Mouse (Mus musculus) lung, postnatal 14 days (tissue): ENCODE measurements around the gene Ift57.

Experiments used
- DNase-seq: peaks from one replicate; pipeline ENCODE4 v3.0.0; 2021

Ift57 gene

GRCm38 (mm10) chr16:49796271-49796670 is 97.2 kb downstream of the Ift57 start:
- DNase-seq, result no peak

DNA sequence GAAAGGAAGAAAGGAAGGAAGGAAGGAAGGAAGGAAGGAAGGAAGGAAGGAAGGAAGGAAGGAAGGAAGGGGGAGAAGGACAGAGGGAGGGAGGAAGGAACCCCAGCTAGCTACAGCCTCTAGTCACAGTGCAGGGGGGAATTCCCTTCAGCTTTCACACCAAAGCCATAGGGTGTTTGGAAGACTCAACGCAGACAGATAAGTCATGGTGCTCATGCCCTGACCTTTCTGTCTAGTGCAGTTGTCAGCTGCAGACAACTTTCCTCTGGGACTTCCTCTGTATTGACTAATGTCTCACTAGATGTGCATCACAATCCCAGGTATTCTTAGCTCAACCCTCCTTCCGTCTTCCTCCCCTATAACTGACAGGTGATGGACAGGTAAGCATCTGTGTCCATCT is 97.9 kb downstream of the Ift57 start:
- no peak for DNase-seq

- no peak for DNase-seq
Observed at GRCm38 (mm10) chr16:49798790-49799189, 99.8 kb downstream of the Ift57 start.

DNA sequence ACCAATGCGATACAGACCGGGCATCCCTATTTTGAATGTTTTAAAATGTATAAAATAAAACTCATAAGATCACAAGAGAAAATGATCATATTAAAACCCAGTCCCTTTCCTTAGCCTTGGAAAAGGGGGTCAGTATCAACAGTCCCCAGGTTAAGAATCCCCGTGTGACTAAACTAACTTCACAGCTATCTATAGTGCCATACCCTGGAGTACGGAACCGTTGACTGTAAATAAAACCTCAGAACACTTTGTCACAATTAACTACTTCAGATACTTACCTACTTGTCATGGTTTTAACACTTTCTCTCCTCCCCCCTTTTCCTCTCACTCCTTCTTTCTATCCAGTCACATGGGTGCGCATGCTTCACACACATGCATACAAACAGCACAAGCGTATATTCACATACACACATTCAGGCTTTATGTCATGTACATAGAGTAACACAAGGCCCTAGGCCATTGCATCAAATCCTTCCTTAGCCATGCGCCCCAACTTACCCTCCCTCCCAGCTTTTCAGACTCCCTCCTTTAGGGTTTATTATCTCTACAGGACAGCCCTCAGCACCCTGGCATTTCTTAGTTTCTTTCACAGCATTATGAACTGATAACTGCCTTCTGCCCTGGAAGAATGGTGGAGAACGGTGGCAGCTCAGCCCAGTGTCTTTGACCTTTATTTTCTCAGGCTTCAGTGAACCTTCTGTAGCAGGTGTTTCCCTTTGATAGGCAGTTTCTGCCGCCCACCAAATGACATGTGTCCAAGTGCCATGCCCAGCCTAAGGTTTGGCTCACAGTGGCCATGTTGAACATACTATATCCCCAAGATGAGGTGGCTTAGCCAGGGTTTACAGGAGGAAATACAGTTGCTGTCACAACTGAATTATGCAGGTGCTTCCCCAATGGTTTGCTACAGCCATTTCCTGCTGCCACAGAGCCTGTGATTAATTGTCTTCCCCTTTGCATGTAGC is 100.8 kb downstream of the Ift57 start, which contains the start of gene Cd47:
TSS of gene Cd47 (plus strand) at position 937 of the 965 bp plus-strand sequence.
- DNase-seq, result peak; percentile 16

DNA sequence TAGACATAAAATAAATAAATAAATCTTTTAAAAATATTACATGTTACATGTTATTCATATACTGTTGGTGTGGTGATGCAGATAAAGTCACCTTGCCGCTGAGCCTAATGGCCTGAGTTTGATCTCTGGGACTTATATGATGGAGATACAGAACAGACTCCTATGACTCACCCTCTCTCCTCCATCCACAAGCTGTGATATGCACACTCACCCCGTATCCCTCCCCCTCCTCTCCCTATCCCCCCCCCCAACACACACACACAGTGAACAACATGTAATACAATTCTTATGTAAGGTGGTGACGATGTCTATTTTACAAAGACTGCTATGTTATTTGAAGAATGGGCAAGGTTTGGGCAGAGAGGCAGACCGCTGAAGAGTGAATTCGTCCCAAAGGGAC is 102.0 kb downstream of the Ift57 start:
- DNase-seq, result no peak

DNA sequence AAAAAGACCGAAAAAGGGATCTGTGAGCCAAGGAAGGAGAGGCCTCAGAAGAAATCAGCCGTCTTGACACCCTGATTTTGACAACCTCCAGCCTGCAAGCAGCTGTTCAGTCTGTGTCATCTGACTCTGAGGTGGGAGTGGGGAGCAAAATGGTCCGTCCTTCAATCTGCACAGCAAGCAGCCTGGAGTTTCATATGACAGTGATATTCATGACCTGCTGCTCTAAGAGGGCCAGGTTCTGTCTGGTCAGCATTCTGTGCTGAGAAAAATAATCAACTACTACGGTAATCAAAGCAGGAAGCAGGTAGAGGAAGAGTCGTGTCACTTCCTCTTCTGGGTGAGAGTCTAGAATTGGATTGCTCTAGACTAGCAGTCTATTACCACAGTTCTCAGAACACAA is 102.4 kb downstream of the Ift57 start:
- peak; percentile 22 for DNase-seq

DNA sequence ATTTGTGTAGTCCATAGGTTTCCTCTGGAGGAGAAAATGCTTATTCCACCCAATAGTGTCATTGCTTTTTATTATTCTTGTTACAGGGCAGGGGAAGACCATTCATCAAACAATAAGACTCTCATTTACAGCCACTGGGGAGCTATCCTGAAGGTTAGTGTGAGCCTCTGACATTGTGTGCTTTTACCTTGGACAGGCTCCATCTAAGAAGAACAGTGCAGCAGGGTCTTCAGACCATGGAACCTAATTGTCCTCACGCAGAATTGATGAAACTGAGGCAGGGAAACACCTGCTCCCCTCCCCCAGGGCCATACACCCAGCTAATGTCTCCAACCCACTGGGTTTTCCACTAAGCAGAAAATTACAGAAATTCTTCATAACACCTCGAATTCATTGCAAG is 104.0 kb downstream of the Ift57 start:
- DNase-seq, result no peak

DNA sequence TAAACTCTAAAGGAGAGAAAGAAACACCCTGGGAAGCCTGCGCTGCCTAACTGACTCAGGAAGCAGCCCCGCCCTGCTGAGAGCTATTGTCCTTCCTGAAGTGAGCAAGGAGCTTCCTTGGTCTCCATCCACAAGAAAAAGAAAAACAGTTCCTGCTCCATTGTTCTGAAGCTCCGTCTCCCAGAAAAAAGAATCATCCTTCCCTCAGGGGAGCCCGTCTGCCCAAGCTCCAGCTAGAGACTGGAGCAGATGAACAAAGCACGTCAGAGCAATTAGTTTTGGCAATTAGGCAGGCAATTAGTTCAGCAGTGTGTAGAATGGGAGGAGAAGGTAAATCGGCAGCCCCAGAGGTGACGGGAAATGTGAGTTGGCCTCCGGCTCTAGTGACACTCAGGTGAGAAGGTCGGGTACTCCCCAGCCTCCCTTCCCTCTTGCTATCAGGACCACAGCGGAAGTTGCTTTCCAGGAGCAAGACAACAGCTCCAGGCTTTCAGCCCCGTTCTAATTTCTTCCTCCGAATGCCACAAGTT is 105.0 kb downstream of the Ift57 start:
- DNase-seq, result peak; percentile 43

GRCm38 (mm10) chr16:49806920-49807319 is 107.9 kb downstream of the Ift57 start:
- DNase-seq, result no peak

DNA sequence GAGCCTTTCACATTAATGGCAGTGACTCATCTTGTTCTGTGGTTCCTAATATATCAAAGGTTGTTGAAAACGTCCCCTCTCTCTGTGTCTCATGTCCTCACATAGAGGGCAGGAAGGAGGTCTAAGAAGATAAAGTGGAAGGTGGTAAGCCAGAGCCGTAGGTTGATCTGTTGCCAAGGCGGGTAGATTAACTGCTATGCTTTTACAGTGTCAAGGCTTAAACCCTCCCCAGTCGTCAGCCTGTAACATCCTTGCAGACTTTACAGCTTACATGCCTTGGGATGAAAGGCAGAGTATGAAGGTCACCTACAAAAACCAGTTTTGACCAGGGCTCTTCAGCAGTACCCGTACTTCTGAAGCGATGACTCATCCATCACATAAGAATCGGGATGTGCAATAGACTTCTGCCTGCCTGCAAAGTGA is 108.4 kb downstream of the Ift57 start:
- DNase-seq, result no peak

DNA sequence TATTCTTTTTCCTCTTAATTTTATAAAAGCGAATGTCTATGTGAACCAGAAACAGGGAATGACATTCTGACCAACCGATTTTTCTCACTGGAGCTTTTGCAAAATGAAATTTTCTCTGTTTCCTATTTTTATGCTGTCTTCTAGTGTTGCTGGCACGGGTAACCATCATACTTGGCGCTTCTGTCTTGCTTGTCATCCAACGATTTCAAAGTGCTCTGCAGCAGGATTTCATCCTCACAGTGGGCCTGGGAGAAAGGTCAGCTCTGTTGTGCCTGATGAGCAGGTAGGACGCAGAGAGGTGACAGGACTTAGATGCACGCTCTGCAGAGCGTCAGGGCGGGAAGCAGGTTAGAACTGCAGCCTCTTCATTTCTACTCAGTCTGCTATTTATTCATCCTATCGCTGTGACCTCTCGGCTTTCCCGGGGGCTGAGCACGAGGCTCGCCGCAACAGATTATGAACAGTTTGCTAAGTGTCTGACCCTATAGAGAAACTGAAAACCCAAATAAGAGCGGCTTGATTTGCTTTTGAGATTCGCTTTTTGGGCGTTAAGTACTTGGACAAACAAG is 108.9 kb downstream of the Ift57 start:
- DNase-seq, result no peak

DNA sequence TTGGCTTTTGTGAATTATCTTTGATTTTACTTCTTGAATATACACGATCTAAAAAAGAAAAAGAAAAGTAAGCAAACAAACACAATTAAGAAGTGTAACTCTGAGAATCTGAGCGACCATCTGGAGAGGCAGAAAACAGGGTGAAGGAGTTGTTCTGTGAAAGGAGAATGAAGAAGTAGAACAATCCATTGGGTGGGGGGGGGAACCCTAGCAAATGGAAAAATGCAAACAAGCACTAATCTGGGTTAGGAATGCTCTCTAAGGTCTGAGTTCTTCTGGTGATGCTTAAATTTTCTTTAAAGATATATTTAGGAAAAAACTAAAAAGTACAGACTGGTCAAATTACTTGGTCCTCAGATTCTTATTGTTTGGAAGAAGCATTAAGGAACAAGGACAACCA is 112.9 kb downstream of the Ift57 start:
- DNase-seq, result no peak

- no peak for DNase-seq
Observed at GRCm38 (mm10) chr16:49812821-49813616, 114.0 kb downstream of the Ift57 start.

GRCm38 (mm10) chr16:49814419-49814818 is 115.4 kb downstream of the Ift57 start:
- no peak for DNase-seq
